Mouse (Mus musculus): ENCODE measurements around the gene Nfia.

Nfia gene

DNA sequence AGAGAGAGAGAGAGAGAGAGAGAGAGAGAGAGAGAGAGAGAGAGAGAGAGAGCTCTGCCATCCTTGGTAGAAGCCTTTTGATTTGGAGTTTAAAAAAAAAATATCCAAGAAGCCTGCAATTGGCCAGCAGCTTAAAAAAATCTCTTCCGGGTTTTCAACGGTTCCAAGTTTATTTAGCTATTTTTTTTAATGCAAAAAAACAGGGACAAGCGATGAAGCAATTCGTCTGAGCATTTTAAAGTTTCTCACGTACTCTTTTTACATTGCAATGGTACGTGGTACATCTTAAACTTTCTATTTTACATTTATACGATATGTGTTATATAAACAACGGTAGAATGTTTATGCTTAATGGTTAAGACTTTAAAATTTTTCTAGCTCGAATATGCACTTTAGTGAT lies at the start of gene Nfia:
Gene Nfia, plus strand, starts transcription at position 94 of the 400 bp plus-strand sequence.
- DNase-seq = no peak

DNA sequence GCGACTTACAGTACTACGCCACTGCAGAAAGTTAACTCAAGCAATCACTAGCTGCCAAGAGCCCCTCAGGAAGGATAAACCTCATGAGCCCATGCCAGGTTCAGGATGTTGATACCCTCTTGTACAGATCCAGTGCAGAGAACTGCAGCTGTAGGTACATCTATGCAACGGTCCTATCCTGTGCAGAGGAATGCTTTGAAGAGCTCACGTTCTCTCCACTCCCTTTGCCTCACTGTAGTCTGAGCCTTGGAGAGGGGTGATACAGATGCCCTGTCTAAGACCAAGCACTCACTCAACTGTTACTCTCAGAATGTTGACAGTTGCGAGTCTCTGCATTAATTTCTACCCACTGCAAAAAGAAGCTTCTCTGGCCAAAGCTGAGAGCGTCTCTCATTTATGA lies 49.2 kb upstream of the Nfia start:
- no peak for DNase-seq

DNA sequence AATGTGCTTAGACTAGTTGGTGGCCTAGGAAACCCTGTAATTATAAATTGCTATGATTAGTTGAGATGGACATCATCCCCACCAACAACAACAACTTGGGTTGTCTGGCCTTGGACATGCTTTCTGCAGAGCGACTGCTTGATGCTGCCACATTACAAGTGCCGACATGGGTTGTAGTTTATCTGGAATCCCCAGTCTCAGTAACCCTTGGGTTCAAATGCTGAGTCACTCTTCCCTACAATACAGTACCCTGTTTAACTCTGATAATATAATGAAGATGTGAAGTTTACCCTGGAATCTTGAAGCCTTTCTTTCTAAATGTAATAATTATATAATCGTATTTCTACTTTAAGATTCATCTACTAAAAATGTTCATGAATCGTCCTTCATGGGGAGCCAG lies 44.0 kb upstream of the Nfia start:
- no peak for DNase-seq

DNA sequence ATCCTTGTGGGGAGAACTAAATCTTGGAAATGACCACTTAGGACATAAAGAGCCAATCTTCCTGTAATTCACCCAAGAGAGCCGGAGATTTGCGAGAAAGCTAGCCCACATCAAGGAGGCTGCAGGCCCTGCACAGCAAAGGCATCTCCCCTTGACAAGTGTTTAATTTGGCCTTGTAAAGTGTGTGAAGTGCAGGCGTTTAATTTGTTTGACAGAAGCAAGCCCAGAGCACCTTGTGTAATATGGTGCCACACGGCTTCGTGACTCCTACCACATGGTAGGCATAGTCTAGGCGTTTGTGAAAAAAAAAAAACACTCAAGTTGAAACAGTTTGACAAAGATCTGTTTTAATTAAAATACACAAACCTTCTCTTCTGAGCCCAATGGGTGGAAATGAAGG lies 42.5 kb upstream of the Nfia start:
- DNase-seq = no peak

DNA sequence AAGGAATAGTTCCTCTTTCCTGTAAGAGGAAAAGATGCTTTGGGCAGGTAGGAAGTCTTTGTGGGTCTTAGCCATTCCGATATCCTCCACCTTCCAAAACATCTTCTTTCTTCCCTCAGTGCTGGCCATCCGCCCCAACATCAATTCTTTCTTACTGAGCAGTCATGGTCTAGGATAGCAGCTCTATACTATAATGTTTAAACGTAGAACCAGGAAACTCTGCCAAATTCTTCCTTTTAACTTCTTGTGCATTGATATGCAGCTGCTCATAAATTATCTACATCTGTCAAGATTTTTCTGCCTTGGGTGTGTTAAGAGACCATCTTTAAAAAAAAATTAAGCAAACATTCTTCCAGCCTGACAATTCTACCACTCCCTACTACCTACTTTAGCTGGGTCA lies 42.1 kb upstream of the Nfia start:
- DNase-seq = no peak

DNA sequence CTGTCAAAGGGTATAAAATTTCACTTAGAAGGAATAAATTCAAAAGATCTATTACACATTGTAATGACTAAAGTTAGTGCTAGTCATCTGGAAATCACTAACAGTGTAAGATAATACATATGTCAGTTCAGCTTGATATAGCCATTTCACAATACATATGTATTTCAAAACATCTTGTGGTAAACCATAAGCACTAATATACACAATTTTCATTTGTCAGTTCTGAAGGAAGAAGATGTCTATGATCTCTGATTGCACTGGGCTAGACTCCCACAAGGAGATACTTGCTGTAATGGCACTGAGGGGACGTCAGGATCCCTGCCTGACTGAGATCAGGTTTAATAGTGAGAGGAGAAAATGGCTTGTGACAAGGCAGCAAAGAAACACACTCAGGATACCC lies 39.1 kb upstream of the Nfia start:
- no peak for DNase-seq

DNA sequence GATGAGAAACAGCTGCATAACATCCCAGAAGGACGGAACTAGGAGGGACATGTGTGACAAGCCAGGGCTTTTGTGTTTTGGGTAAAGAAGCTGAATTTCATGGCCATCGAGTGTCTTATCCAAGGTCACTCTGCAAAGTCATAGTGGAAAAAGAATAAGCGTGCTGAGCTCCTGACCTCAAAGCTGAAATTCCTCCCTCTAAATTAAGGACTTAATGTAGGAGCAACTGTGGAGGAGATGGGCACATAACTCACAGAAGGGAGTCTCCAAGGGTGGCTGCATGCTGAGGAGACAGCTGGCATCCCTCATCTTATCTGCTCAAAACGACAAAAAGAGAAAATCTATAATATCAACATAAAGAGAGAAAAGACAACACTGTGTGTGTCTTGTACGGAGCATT lies 28.6 kb upstream of the Nfia start:
- no peak for DNase-seq

DNA sequence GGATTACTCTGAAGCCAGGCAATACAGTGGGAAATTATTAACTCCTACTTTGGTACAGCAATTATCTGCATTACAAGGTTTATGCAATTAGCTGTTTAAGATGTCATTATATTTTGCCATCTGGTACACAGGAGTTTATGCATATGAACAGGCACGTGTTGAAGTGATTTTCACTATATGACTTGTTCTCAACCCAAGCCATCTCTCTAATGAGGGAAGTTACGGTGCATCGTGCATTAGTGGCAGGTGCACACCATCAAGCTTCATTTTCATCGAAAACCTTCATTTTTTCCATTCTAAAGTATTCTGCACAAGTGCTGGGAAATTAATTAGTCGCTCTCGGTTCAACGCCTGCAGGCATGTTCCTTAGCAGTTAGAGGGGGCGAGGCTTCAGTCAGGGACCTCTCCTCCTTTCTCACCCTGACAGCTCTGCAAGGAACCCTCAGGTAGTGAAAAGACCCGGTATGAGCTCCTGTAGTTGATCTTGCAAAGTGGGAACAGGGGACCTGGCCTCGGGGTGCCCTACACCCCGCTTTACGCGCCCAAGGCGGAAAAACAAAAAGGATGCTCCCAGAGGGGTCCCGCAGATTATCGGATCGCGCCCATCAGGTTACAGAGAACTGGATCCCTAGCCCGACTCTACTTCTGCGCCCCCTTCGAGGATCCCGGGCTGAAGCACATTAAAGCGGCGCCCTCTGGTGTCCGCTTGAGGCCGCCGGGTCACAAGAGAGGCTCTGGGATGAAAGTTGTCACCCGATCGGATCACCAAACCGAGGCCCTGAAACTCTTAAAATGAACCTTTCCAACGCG lies 27.0 kb upstream of the Nfia start:
- DNase-seq = peak; percentile 88 to 91

DNA sequence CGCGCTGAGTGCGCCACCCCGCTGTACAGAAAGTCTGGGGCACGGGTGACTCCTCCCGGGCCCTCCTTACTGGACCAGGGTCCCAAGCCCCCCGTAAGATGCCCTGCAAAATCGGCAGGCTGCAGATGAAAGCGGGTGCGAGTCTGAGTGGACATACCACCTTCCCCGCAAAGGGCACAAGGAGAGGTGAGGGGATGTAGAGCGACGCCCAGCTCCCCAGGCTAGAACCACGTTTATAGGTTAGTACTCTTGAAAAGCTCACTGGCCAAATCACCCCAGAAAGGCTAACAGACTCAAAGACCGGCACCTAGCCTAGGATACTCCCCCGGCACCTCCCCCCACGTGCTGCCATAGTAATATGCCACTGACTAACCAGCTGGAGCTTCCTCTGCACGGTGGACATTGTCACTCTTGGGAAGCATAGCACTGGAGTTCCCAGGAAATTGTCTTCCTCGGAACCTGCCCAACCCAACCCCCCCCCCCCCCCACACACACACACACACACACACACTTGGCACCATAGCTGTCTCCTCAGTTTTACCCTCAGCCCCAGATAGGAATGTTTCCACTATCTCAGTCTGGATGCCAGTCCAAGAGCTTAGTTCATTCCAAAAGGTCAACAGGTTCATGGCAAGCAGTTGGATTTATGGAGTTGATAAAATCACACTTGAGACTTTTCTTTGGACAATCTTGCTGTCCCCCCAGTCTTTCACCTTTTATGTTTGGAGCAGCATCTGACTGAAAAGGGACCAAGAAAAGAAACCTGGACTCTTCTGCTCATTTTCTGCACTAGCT lies 26.2 kb upstream of the Nfia start:
- no peak for DNase-seq

DNA sequence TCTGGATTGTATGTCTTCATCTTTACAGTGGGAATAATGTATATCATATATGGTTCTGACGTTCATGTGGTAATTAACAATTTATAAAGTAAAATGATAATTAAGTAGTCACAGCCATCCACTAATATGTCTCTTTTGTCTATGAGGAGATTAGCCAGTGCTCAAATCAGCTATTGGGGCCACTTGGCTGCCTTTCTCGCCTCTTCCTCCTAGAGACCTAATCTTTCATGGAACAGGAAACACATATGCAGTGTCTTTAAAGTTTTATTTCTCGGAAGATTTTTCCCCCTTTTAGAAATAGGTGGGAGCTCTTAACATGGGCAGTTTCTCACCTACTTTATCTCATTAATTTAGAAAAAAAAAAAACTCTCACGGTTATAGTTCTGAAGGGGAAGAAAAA lies 22.1 kb upstream of the Nfia start:
- DNase-seq = no peak

DNA sequence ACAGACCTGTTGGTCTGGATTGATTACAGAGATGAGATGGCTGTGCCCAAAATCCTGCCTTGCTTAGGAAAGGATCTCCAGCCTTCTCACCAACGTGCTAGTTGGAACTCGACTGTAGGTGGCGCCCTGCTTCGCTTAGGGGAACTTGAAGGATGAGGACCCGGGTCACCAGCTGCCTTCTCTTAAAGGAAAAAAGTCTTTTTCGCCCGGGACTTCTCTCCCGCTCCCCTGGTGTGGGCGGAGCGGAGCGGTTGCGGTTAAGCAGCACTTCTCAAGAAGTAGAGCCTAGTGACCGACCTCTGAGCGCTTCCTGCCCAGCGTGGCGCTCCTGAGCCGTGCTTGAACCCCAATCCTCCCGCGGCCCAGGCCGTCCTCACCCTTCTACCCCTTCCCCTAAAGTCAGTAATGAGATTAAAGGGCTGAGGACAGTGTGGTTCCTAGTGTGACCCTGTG lies 21.5 kb upstream of the Nfia start:
- peak; percentile 91 to 97 for DNase-seq

DNA sequence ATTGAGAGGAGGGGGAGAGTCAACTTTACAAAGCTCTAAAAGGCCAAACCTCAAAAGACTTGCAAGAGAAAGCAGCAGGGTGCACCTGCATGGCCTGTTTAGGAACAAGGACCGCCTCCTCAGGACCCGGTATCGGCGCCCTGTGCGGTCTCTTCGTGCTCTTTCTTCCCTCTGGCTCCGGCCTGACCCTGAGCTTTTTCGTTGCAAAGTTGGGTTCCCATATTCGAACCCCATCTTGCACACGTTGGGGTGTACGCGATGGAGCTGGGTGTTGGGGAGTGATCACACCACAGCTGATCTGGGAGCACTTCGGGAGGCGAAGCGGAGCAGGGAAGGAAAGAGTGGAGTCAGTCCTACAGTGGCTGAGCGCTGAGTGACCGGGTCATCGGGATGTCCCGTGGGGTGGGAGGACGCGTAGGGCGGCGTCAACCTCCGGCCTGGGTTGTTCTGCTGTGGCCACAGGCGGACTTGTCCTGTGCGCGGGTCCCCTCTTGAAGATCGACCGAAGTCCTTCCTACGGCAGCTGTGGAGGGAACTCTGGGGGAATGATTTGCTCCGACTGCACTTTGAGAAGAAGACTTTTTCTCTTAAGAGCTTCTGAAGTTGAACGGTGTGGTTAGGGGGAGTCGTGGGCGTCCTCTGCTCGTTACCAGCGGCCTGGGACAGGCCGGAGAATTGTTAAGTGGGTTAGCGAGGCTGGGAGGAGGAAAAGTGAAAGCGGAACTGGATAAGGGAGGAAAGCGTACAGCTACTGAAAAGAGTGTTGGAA lies 20.9 kb upstream of the Nfia start:
- DNase-seq = peak; percentile 57 to 65

DNA sequence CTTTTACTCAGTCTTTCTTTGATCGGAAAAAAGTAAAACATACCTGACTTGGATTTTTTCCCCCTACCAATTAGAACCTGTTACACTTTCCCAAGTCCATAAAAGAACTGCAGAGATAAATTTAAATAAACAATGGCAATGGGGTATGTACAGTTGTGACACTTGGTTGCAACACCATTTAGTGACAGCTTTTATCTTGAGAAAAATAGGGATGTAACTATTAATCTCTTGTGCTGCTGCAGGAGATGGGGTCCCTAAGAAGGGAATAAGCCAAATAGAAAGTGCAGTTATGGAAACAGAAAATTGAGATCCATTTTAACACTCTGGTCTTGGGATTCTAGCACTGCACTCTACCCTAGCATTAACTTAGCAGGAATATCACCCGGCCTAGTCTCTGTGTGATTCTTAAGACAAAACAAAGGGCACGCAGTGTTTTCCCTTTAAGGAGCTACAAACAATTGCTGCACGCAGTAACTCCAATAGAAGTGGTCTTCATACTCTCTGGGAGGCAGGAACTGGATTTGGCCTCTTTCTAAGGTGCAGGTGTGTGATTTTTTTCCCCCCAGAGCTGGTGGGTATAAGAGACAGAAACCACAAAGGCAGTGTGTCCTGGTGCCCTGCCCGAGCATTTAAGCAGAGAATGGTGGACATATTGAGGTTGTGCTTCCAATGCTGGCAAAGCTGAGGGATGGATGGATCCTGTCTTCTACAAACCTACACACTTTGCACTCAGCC lies 20.1 kb upstream of the Nfia start:
- DNase-seq = no peak

DNA sequence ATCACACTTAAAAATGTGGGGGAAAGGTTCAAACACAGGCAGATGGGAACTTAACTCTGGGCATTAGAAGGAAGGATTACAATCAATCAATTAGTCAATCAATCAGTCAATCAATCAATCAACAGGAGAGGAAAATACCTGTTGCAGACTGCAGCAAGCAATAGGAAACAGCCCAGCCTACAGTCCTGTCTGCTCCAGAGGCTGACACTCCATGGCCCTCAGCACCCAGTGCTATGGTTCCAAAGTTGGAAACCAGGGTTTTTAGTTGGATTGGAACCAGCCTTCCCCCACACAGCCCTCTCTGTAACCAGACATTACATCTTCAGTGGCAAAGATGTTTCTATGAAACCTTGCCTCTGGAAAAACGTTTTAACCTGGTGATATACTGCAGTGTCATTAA lies 19.0 kb upstream of the Nfia start:
- DNase-seq = no peak

DNA sequence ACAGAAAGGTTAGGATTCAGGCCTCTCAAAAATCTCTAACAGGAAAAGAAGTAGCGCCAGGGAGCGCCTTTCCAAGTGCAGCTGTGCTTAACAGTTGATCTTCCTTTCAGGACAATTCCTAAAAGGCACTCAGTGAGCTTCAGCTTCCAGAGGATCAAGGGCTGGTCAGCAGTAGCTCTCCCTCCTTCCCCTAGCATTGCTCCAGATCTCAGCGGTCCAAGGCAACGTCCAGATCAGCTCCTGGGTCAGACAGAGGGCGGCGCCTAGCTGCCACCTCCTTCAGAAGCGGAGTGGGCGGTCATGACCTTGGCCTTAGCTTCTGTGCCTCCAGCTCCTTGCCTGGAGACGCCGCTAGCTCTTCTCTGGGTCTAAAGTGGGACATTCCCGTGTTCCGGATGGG lies 18.3 kb upstream of the Nfia start:
- DNase-seq = peak; percentile 36 to 48

DNA sequence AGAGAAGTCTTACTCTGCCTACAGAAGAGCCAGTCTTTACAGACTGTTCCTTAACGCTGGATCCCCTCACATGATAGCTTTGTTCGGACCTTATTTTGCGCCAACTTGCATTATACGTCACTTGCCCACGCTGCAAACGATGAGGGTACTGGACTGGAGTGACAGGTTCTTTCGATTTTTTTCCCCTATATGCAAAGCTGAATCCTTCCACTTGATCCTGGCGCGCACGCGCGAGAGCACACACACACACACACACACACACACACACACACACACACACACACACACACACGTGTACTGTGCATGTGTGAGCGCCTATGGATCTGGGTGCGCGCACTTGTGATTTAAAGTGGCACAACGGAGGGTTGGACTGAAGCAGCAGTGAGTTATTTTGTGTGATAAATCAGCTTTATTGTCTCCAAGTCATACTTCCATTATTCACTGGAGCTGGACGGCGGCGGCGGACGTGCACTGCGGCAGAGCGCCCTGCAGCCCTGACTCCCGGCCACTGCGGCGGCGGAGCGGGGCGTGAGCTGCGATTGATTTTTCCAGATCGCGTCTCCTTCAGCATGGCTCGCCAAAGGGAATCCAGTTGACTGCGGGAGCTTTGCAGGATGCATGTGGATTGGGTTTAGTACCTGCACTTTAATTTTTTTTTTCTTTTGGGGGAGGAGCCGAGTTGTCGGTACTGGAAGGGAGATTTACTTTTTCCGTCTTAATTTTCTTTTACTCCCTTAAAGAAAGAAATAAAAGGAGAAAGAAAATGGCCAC lies 15.1 kb upstream of the Nfia start:
- DNase-seq = peak; percentile 84 to 86

DNA sequence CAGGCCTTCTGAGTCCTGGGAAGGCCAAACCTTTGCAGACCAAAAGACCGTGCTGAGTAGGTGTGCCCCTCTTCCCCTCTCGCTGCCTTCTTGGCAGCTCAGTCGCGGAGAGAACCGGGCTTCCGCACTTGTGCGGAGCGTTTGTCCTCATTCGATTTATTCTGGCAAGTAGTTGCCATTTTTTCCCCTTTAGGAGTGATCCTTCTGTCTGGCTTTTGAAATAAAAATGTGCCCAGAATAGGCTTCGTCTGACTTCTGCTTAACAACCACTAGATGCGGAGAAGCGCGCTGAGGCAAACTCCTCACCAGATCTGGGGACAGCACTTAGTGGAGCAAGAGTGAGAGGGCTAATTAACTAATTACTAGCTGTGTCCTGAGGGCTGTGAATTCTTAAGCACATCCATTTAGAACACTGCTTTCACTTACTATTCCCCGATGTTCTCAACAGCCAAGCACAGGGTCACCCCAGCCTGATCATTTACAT lies 14.5 kb upstream of the Nfia start:
- DNase-seq = peak; percentile 68 to 71

DNA sequence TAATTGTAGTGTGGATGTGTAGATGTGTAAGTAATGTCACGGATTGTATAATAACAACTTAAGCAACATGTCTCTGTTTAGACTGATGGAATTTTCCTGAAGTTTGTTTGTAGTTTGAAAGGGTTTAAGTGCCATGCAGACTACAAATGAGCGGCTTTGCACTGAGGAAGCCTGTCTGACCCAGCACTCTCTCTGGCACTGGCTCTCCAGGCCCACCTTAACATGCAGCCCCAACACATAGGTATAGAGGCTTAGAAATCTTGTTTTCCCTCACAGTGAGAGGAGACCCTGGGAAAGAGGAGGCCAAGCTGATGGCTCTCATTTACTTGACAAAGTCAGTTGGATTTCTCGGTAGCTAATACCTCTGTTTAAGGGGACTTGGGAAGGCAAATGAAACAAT lies 13.9 kb upstream of the Nfia start:
- DNase-seq = no peak

DNA sequence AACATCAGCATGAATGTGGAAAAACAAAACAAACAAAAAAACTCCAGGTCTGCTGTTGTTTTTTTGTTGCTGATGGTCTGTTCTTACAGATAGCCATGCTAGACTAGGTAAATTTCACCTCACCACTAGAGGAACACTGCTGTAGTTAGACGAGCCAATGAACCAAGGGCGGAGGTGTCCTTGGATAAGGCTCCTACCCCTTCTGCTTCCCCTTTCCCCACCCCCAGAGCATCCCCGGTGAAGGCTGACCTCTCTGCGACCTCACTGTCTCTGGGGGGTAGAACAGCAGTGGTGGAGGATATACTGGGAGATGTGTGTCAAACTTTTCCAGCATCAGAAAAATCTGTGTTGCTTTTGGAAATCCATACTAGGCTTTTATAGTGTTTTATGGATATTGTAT lies 7.9 kb upstream of the Nfia start:
- no peak for DNase-seq

DNA sequence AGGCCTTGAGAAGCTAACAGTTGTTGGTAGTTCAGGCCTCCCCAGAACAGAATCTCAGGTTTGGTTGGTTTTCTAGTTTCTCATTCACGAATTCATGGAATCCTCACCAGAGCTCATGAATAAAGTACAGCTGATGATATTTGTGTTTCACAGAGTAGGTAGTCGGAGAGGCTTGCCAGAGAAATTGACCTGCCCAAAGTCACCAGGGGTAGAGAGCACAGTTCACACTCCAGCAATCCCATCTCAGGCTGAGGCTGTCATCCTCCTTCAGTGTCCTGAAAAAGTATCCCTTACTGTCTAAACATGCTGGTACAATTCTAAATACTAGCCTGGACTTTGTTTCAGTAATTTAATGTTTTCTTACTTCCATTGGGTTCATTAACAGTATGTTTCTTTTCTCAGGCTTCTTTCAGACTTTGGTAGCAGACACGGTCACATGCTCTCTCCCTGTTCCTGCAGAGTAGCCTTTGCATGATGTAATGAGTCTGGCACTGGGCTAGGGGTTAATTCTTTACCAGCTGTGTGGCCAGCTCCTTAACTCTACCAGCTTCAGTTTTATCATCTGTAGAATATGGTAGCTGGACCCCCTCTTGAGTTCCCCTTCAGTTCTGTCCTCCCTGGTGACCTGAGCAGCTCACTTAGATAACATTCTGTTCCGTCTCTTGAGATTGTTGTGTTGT lies 7.1 kb upstream of the Nfia start:
- DNase-seq = no peak

DNA sequence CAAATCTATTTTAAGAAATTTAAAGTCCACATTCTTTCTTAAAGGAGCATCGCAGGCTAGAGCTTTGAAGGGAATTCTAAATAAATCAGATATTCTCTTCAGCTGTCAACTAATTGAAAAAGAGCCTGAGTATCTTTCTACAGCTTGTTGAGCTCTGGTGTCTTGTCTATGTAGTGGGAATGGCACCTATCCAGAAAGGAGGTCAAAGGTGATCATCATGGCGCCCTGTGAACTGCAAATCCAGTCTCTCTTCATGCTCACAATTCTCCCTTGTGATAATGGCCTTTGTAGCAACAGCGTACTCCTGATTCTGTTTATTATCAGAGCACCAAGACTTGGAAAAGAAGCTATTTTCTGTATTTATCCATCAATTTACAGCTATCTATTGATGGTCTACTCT lies 6.4 kb upstream of the Nfia start:
- DNase-seq = no peak
